Mouse (Mus musculus) frontal cortex, postnatal 25 days (tissue): ENCODE results near the gene Fkbp10.

Source experiments
- DNase-seq, 2 experiments: peaks; one replicate each; pipeline ENCODE4 v3.0.0; 2022; ENCODE audit warnings: low spot score in 2 of 2

Gene Fkbp10

DNA sequence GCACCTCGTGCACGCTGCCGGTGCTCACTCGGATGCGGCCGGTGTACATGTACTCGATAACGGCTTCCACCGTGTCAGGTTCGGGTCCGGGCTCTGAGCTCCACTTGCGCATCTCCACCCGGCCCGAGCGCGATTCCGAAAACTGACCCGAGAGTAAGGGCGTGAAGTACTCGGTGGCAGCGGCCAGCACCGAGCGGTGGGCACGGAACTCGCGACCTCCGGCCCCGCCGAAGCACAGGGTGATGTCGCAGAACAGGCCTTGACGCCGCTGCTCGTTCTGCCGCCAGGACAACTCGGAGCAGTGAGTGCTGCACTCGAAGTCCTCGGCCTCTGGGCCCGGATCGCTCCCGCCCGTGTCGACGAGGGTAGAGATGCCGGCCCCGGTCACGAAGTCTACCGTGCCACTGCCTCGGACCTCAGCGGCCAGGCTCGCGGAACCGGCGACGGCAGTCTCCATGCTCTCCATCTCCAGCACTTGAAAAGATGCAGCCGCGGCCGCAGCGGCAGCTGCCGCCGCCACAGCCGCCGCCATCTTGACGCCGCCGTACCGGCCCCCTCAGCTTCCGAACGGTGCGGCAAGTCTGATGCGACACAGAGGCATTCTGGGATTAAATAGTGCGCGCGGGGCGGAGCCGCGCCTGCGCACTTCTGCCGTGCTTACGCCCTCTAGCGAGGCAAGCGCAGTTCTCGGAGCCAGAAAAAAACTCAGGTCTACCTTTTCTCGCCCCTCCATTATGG lies 56.9 kb downstream of the Fkbp10 start, which contains the start of gene Klhl11:
Gene Klhl11, minus strand, starts transcription at position 545 of the 738 bp plus-strand sequence.
- DNase-seq, result peak; percentile 83 to 88

DNA sequence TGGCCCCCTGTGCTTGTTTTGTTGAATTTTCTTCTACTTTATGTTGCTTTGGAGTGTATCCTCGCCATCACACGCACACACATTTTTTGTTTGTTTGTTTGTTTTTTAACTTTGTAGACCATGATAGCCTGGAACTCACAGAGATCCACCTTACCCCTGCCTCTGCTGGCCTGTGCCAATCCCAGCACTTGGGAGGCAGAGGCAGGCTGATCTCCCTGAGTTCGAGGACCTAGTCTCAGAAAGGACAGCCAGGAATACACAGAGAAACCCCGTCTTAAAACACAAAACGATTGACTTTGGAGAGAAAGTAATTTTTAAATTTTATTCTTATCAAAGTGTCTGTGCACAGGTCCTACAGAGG lies 57.4 kb downstream of the Fkbp10 start:
- DNase-seq, result no peak
